Mouse (Mus musculus) megakaryocyte, embryonic 14.5 days (primary cell): Measurements from ENCODE around the gene Slc9a1.

Experiments
- FLI1 ChIP-seq: IDR thresholded peaks from 2 replicates; pipeline ENCODE4 v1.6.1; 2012; ENCODE audit warnings: low read length, inconsistent platforms, mixed read lengths
- GATA1 ChIP-seq: IDR thresholded peaks from 3 replicates; pipeline ENCODE4 v1.6.1; 2012; ENCODE audit warnings: mixed read lengths, low read length, inconsistent platforms, borderline replicate concordance

DNA sequence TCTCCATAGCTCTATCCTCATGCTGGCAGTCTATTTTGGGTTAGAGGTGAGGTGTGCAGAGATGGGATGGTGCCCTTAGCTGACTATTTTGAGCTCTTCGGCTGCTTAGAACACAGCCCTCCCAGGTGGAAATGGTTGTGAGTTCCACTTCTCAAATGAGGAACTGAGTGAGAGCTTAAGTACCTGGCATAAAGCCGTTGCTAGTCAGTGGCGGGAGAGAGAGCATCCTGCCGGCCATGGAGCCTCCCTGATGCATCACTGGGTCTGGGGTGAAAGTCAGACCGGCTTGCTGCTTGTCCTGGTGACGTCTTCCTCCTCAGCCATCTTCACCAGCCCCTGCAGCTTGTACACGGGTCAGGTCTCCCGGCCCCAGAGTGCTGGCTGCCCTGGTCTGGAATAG is 28.5 kb downstream of the Slc9a1 start:
- TF ChIP-seq GATA1 (no peak), FLI1 (no peak)
